In genomic region chr16:95455896-95456295, GRCm38 (mm10) we compare ENCODE assay signal across 11 mouse cellular contexts.
DNase-seq lines count a peak whose midpoint lies in the region; ATAC-seq lines count a peak whose summit lies in the region.
"Had no signal": no experiment of that assay in that cellular context is flagged by ENCODE, and none has a peak within 500 bp of the region (broad histone marks: within the 10 kb centered on the region; RNA-seq: fewer than 3 reads in every experiment).

No protein-coding gene starts in this region.

- no peak for ATAC-seq in heart, embryonic 12.5 days (ENCODE audit: insufficient number of reproducible peaks, low FRiP score)
- no peak for ATAC-seq in lung, embryonic 15.5 days (ENCODE audit: borderline replicate concordance, extremely low read depth, low FRiP score, low TSS enrichment)
- no peak for ATAC-seq in liver, embryonic 12.5 days
- ATAC-seq in monocyte, adult 5-6 weeks (replicated peaks; ENCODE audit: insufficient number of reproducible peaks, low FRiP score, low TSS enrichment, poor library complexity, severe bottlenecking): no peak
- ATAC-seq: forebrain, embryonic 16.5 days had no signal

- 0 out of 2 replicates have a peak overlapping the region, but pooled peaks have one; percentile 8 for H3K27ac ChIP-seq in heart, embryonic 12.5 days (ENCODE audit: poor library complexity, severe bottlenecking)
- peak overlapping the region; percentile 11; the same call in 1 of the 2 replicates for H3K27ac ChIP-seq in lung, embryonic 15.5 days
- H3K27ac ChIP-seq in brown adipose tissue, adult 24 weeks (replicated peaks; ENCODE audit: low read depth, low read length): peak overlapping the region; percentile 82
- peak overlapping the region; percentile 36; the same call in 1 of the 2 replicates for H3K27ac ChIP-seq in liver, embryonic 12.5 days
- H3K27ac ChIP-seq: limb, embryonic 15.5 days had no signal

- no peaks in the 10 kb centered on the region for H3K9me3 ChIP-seq in heart, embryonic 12.5 days (replicated peaks)
- no peaks in the 10 kb centered on the region for H3K9me3 ChIP-seq in lung, embryonic 15.5 days
- no peaks in the 10 kb centered on the region for H3K9me3 ChIP-seq in liver, embryonic 12.5 days (replicated peaks)
- H3K9me3 ChIP-seq: limb, embryonic 15.5 days had no signal

- no peak for DNase-seq in heart, postnatal 14 days
- DNase-seq in lung, postnatal 14 days: no peak
- DNase-seq in ovary, adult 18-20 months (ENCODE audit: low spot score): no peak
- DNase-seq: right cerebral cortex, adult 18-20 months had no signal

- H3K9ac ChIP-seq in heart, embryonic 12.5 days: peak overlapping the region; percentile 52
- H3K9ac ChIP-seq in lung, embryonic 15.5 days: peak overlapping the region; percentile 34; the same call in 1 of the 2 replicates
- H3K9ac ChIP-seq in liver, embryonic 12.5 days: 0 out of 2 replicates have a peak overlapping the region, but pooled peaks have one; percentile 39
- H3K9ac ChIP-seq: limb, embryonic 15.5 days had no signal

- H3K4me2 ChIP-seq in heart, embryonic 12.5 days: peak overlapping the region; percentile 60
- H3K4me2 ChIP-seq in lung, embryonic 15.5 days: peak overlapping the region; percentile 34; the same call in 1 of the 2 replicates
- peak overlapping the region; percentile 46 for H3K4me2 ChIP-seq in liver, embryonic 12.5 days
- H3K4me2 ChIP-seq: limb, embryonic 15.5 days had no signal

- WGBS in heart, embryonic 12.5 days: 63% methylated on average over 8 of the region's 8 CpGs
- WGBS in lung, embryonic 15.5 days: 71% methylated on average over 8 of the region's 8 CpGs
- 31% methylated on average over 8 of the region's 8 CpGs for WGBS in liver, embryonic 12.5 days (ENCODE audit: insufficient replicate concordance)

- intact Hi-C loops in heart, postnatal 14 days (cut with DNase I): loop anchor here (5.0 kb wide), 1 partner anchor 246 kb away; the partner anchor contains the start of gene Ets2

- H3K4me3 ChIP-seq in heart, embryonic 12.5 days: peak overlapping the region; percentile 43
- H3K4me3 ChIP-seq in lung, embryonic 15.5 days: peak overlapping the region; percentile 29
- H3K4me3 ChIP-seq in brown adipose tissue, adult 24 weeks (ENCODE audit: insufficient read depth, low read depth, low read length): peak overlapping the region; percentile 75
- H3K4me3 ChIP-seq in liver, embryonic 12.5 days: peak overlapping the region; percentile 17; the same call in 1 of the 2 replicates
- H3K4me3 ChIP-seq: limb, embryonic 15.5 days had no signal

- H3K36me3 ChIP-seq in heart, embryonic 12.5 days: no peaks in the 10 kb centered on the region
- no peaks in the 10 kb centered on the region for H3K36me3 ChIP-seq in lung, embryonic 15.5 days
- H3K36me3 ChIP-seq in liver, embryonic 12.5 days: no peaks in the 10 kb centered on the region
- H3K36me3 ChIP-seq: limb, embryonic 15.5 days had no signal

- peaks cover 13% of the 10 kb centered on the region for H3K4me1 ChIP-seq in heart, embryonic 12.5 days (replicated peaks)
- H3K4me1 ChIP-seq in lung, embryonic 15.5 days: no peaks in the 10 kb centered on the region
- H3K4me1 ChIP-seq in brown adipose tissue, adult 24 weeks (ENCODE audit: control insufficient read depth, insufficient read depth, insufficient read length, low read length): no peaks in the 10 kb centered on the region; the same call in 1 of the 2 replicates
- H3K4me1 ChIP-seq in liver, embryonic 12.5 days: peaks cover 5% of the 10 kb centered on the region; the same call in 1 of the 2 replicates

- no peaks in the 10 kb centered on the region for H3K27me3 ChIP-seq in heart, embryonic 12.5 days (replicated peaks)
- no peaks in the 10 kb centered on the region for H3K27me3 ChIP-seq in lung, embryonic 15.5 days
- H3K27me3 ChIP-seq in liver, embryonic 12.5 days (replicated peaks): peaks cover 31% of the 10 kb centered on the region
- H3K27me3 ChIP-seq: limb, embryonic 15.5 days had no signal

Comparison
In these comparisons a context has a peak if more than half of its experiments do, and no peak if none do; other contexts are left out.
1. H3K27ac ChIP-seq: peak in every context shown above with its lines; median percentile 82 in brown adipose tissue, adult 24 weeks; 36 in liver, embryonic 12.5 days; 11 in lung, embryonic 15.5 days; 8 in heart, embryonic 12.5 days.
2. H3K4me3 ChIP-seq: peak in every context shown above with its lines; median percentile 75 in brown adipose tissue, adult 24 weeks; 43 in heart, embryonic 12.5 days; 29 in lung, embryonic 15.5 days; 17 in liver, embryonic 12.5 days.